Mouse (Mus musculus) heart, postnatal 0 days (tissue): ENCODE results near the gene Cfap298.

ENCODE experiments used
- CTCF ChIP-seq: IDR thresholded peaks from 2 replicates; pipeline ENCODE4 v1.5.1; 2016; ENCODE audit warnings: antibody characterized with exemption, control low read depth, low read depth
- EP300 ChIP-seq: IDR thresholded peaks from 2 replicates; pipeline ENCODE4 v1.6.1; 2016; ENCODE audit warnings: antibody characterized with exemption, low read depth

- no peak for TF ChIP-seq CTCF
- no peak for TF ChIP-seq EP300
These were observed 29.4 kb upstream of the Cfap298 start for GRCm38 (mm10) chr16:90964302-90964701.
